Mouse (Mus musculus) limb, embryonic 15.5 days (tissue): Measurements from ENCODE around the gene Ncoa7. TPM values are rescaled to one million over a fixed set of nuclear protein-coding genes. Genes with fewer than 3 reads are reported as not detected.

Experiments
- ATAC-seq: fragments of 200-750 bp; cut with Nextera tagmentation; 2 replicates; pipeline ENCODE4 v1.8.0; 2017; ENCODE audit warnings: low read depth, moderate TSS enrichment; ENCODE audit not compliant: insufficient number of reproducible peaks, low FRiP score, low TSS enrichment
- H3K27ac ChIP-seq: fragments of 300-500 bp; sonication (generic); 2 replicates; pipeline ENCODE4 v1.5.1; 2015; ENCODE audit warnings: moderate library complexity, mild to moderate bottlenecking, inconsistent platforms
- H3K27me3 ChIP-seq: fragments of 300-500 bp; sonication (generic); 2 replicates; pipeline ENCODE4 v1.6.1; 2015; ENCODE audit warnings: inconsistent platforms
- H3K36me3 ChIP-seq: fragments of 300-500 bp; sonication (generic); 2 replicates; pipeline ENCODE4 v1.6.1; 2015; ENCODE audit warnings: inconsistent platforms
- H3K4me1 ChIP-seq: fragments of 300-500 bp; sonication (generic); 2 replicates; pipeline ENCODE4 v1.6.1; 2015; ENCODE audit warnings: inconsistent platforms
- H3K4me2 ChIP-seq: fragments of 300-500 bp; sonication (generic); 2 replicates; pipeline ENCODE4 v1.6.1; 2015; ENCODE audit warnings: mild to moderate bottlenecking, inconsistent platforms
- H3K4me3 ChIP-seq: fragments of 300-500 bp; sonication (generic); 2 replicates; pipeline ENCODE4 v1.5.1; 2015; ENCODE audit warnings: mild to moderate bottlenecking, inconsistent platforms
- H3K9ac ChIP-seq: fragments of 300-500 bp; sonication (generic); 2 replicates; pipeline ENCODE4 v1.6.1; 2015; ENCODE audit warnings: inconsistent platforms
- H3K9me3 ChIP-seq: fragments of 300-500 bp; sonication (generic); 2 replicates; pipeline ENCODE4 v1.6.1; 2016; ENCODE audit warnings: inconsistent platforms
- WGBS: fragments of 180-500 bp; shearing (Covaris S2); methylation state at CpG from one replicate; pipeline ENCODE4 v1.1.7; 2015; 5-methylcytosine and 5-hydroxymethylcytosine counted together
- polyA plus RNA-seq: library from polyadenylated mRNA; unstranded; fragments of >200 nt; fragmentation: Nextera tagmentation; extraction: Ambion mirVana; gene quantifications from 2 replicates; pipeline ENCODE4 v1.2.1, GENCODE M21; 2015

Ncoa7 gene
- polyA plus RNA-seq, 1 experiment from 2014 or later = 6.9 TPM

- H3K27me3 ChIP-seq = no peaks in the 10 kb centered on the region
- ATAC-seq = no peak
- no peak overlapping the region for H3K9ac ChIP-seq
- no peaks in the 10 kb centered on the region for H3K4me1 ChIP-seq
- H3K36me3 ChIP-seq = no peaks in the 10 kb centered on the region
- no peak overlapping the region for H3K4me2 ChIP-seq
- no peak overlapping the region for H3K4me3 ChIP-seq
- H3K27ac ChIP-seq = no peak overlapping the region
- no peaks in the 10 kb centered on the region for H3K9me3 ChIP-seq
Measured at GRCm38 (mm10) chr10:30756064-30756463, 47.1 kb downstream of the Ncoa7 start.

GRCm38 (mm10) chr10:30754825-30755457, 48.2 kb downstream of the Ncoa7 start:
- Histone ChIP-seq H3K9me3 (no peaks in the 10 kb centered on the region), H3K4me1 (no peaks in the 10 kb centered on the region), H3K27me3 (no peaks in the 10 kb centered on the region), H3K27ac (no peak overlapping the region), H3K36me3 (no peaks in the 10 kb centered on the region), H3K4me2 (no peak overlapping the region), H3K4me3 (no peak overlapping the region), H3K9ac (no peak overlapping the region)
- ATAC-seq = no peak
- 88% methylated on average over 4 of the region's 4 CpGs for WGBS

GRCm38 (mm10) chr10:30754082-30754481, 49.0 kb downstream of the Ncoa7 start:
- Histone ChIP-seq H3K36me3 (no peaks in the 10 kb centered on the region), H3K9ac (no peak overlapping the region), H3K27me3 (no peaks in the 10 kb centered on the region), H3K4me1 (no peaks in the 10 kb centered on the region), H3K27ac (no peak overlapping the region), H3K9me3 (no peaks in the 10 kb centered on the region), H3K4me3 (no peak overlapping the region), H3K4me2 (no peak overlapping the region)
- 39% methylated on average over 3 of the region's 3 CpGs for WGBS
- ATAC-seq = no peak

DNA sequence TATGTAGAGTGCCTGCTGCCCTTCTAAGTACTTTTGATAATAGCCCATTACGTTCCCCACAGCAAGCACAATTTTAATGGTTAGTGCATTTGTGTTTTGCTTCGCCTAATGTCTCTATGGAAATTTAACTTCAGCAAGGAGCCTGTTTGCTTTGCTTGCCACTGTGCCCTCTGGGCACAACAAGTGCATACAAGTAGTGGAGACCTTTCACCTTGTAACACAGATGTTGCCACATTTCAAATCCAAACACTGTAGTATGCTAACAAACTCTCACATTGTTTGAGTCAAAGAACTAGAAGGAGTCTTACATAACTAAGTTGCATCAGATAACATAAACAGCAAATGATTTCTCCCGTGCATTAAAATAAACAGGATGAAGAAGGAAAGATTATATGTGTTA, 50.6 kb downstream of the Ncoa7 start:
- no peaks in the 10 kb centered on the region for H3K4me1 ChIP-seq
- no peaks in the 10 kb centered on the region for H3K27me3 ChIP-seq
- no peak overlapping the region for H3K9ac ChIP-seq
- no peak for ATAC-seq
- H3K4me2 ChIP-seq = no peak overlapping the region
- H3K27ac ChIP-seq = no peak overlapping the region
- WGBS = 74% methylated on average over 3 of the region's 3 CpGs
- H3K36me3 ChIP-seq = no peaks in the 10 kb centered on the region
- H3K9me3 ChIP-seq = no peaks in the 10 kb centered on the region
- H3K4me3 ChIP-seq = no peak overlapping the region

- WGBS = 89% methylated on average over 4 of the region's 4 CpGs
- H3K27ac ChIP-seq = no peak overlapping the region
- no peaks in the 10 kb centered on the region for H3K9me3 ChIP-seq
- no peaks in the 10 kb centered on the region for H3K27me3 ChIP-seq
- no peak overlapping the region for H3K9ac ChIP-seq
- H3K36me3 ChIP-seq = no peaks in the 10 kb centered on the region
- H3K4me3 ChIP-seq = no peak overlapping the region
- no peaks in the 10 kb centered on the region for H3K4me1 ChIP-seq
- no peak overlapping the region for H3K4me2 ChIP-seq
- ATAC-seq = no peak
Measured at GRCm38 (mm10) chr10:30751586-30751985, 51.5 kb downstream of the Ncoa7 start.

- no peak overlapping the region for H3K27ac ChIP-seq
- ATAC-seq = no peak
- no peaks in the 10 kb centered on the region for H3K4me1 ChIP-seq
- no peaks in the 10 kb centered on the region for H3K9me3 ChIP-seq
- WGBS = 89% methylated on average over 4 of the region's 4 CpGs
- H3K27me3 ChIP-seq = no peaks in the 10 kb centered on the region
- no peak overlapping the region for H3K4me2 ChIP-seq
- no peaks in the 10 kb centered on the region for H3K36me3 ChIP-seq
- no peak overlapping the region for H3K4me3 ChIP-seq
- no peak overlapping the region for H3K9ac ChIP-seq
Measured at GRCm38 (mm10) chr10:30749807-30750206, 53.3 kb downstream of the Ncoa7 start.

DNA sequence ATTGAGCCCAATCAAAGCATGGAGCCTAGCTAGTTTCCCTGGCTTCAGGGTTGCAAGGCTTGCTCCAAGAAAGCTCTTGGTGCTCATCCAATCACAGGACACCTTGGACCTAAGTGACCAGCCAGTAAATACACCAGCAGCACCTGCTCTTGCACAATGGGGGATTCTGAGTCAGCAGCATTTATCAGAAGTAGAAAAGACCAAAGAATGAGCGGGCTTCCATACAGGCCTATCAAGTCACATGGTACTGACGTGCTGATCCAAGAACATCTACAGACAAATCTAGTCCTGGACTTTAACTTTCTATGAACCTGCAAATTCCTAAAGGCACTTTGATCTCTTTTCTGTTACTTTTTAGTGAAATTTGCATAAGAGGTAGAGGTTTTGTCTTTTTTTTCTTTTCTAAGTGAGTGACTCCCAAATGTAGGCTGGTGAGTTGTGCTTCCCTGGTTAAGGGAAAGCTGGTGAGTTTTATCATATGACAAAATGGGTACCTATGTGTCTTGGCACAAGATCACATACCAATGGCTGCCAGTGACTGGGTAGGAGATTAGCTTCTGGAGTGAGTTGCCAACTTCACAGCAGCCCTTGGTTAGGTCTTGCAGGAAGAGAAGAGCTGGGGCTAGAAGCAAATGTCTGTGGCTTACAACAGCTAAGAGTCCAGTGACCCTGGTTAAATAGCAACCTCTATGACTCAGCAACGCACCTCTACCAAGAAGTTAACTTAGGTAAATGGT, 57.7 kb downstream of the Ncoa7 start:
- no peaks in the 10 kb centered on the region for H3K27me3 ChIP-seq
- no peak for ATAC-seq
- no peak overlapping the region for H3K9ac ChIP-seq
- WGBS = 85% methylated on average over 3 of the region's 3 CpGs
- H3K36me3 ChIP-seq = no peaks in the 10 kb centered on the region
- no peak overlapping the region for H3K27ac ChIP-seq
- H3K4me1 ChIP-seq = no peaks in the 10 kb centered on the region
- no peaks in the 10 kb centered on the region for H3K9me3 ChIP-seq
- H3K4me3 ChIP-seq = no peak overlapping the region
- H3K4me2 ChIP-seq = no peak overlapping the region

GRCm38 (mm10) chr10:30743275-30743674, 59.9 kb downstream of the Ncoa7 start:
- Histone ChIP-seq H3K4me2 (no peak overlapping the region), H3K4me3 (no peak overlapping the region), H3K27ac (no peak overlapping the region), H3K27me3 (no peaks in the 10 kb centered on the region), H3K9ac (no peak overlapping the region), H3K4me1 (no peaks in the 10 kb centered on the region), H3K36me3 (no peaks in the 10 kb centered on the region), H3K9me3 (no peaks in the 10 kb centered on the region)
- no peak for ATAC-seq

GRCm38 (mm10) chr10:30738403-30738802, 64.7 kb downstream of the Ncoa7 start:
- Histone ChIP-seq H3K4me3 (no peak overlapping the region), H3K36me3 (no peaks in the 10 kb centered on the region), H3K27ac (no peak overlapping the region), H3K4me1 (no peaks in the 10 kb centered on the region), H3K9me3 (no peaks in the 10 kb centered on the region), H3K27me3 (no peaks in the 10 kb centered on the region), H3K9ac (no peak overlapping the region), H3K4me2 (no peak overlapping the region)
- ATAC-seq = no peak
- 90% methylated on average over 3 of the region's 3 CpGs for WGBS

DNA sequence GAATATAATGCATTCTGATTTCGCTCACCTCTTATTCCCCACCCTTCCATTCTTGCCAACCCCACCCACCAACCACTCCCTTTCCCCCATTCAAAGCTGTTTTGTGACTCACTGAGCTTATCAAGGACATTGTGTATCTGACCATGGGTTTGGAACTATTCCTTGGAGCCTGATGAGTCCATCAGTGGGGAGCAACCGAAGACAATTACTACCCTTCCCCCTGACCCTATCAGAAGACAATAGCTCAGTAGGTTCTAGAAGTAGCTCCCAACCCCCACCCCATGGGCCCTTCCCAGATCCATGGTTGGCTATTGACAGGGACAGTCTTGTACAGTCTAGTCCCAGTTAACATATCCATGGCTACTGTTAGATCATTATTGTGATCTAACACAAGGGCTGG, 65.8 kb downstream of the Ncoa7 start:
- H3K9ac ChIP-seq = no peak overlapping the region
- ATAC-seq = no peak
- no peaks in the 10 kb centered on the region for H3K4me1 ChIP-seq
- no peaks in the 10 kb centered on the region for H3K36me3 ChIP-seq
- 95% methylated on average over 2 of the region's 2 CpGs for WGBS
- H3K9me3 ChIP-seq = no peaks in the 10 kb centered on the region
- H3K27me3 ChIP-seq = no peaks in the 10 kb centered on the region
- no peak overlapping the region for H3K27ac ChIP-seq
- H3K4me3 ChIP-seq = no peak overlapping the region
- no peak overlapping the region for H3K4me2 ChIP-seq

DNA sequence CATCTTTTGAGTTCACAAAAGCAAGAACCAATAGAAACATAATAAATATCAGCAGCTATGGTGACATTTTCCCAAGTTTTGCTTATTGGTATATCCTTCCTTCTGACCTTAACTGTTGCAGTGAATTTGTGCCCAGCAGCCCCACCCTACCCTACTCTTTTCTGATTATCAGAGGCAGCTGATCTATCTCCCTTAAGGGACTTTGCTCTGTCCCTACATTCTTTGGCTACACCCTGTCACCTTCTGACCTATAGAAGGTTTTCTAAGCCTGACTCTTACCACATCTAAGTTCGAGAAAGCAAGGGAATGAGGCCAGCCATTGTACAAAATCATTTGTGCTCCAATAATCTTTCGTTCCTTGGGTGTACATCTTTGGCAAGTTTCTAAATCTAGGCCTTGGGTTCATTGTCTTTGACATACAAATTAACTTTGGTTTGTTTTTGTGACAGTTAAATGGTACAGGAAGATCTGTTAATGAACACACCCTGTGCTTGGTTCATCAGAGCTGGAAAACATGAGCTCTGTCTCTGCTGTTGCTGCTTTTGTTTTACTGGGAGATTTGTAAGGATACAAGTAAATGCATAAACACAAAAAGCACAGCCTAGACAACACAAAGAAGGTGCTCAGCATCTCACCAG, 69.9 kb downstream of the Ncoa7 start:
- ATAC-seq = no peak
- no peaks in the 10 kb centered on the region for H3K27me3 ChIP-seq
- no peaks in the 10 kb centered on the region for H3K9me3 ChIP-seq
- WGBS = 89% methylated on average over 2 of the region's 2 CpGs
- no peaks in the 10 kb centered on the region for H3K36me3 ChIP-seq
- no peak overlapping the region for H3K4me3 ChIP-seq
- H3K27ac ChIP-seq = no peak overlapping the region
- H3K9ac ChIP-seq = no peak overlapping the region
- no peaks in the 10 kb centered on the region for H3K4me1 ChIP-seq
- H3K4me2 ChIP-seq = no peak overlapping the region

DNA sequence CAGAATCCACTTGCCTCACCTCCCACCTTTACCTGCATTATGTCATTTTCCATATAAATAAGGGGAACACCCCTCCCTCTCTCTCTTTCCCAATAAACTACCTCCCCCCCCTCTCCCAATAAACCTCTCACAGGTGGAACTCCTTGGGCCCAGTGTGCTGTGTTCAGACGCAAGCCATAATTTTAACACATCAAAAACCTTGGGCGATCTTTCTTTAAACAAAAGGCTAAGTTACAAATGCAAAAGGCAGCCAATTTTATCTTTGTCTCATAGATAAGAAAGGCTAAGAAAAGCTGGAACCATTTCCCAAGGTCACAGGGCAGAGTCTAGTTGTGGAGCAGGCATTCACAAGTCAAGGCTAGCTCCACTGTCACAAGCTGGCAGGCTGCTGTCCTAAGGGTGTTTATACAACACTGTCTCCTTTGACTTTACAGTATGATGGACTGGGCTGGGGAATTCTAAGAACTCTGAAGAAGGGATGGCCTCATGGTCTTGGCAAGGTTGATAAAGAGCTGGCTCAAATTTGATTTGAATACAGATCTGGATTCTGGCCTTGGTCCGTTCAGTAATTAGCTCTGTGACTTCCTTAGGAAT, 71.7 kb downstream of the Ncoa7 start:
- Histone ChIP-seq H3K27me3 (no peaks in the 10 kb centered on the region), H3K9ac (no peak overlapping the region), H3K9me3 (no peaks in the 10 kb centered on the region), H3K4me3 (no peak overlapping the region), H3K27ac (no peak overlapping the region), H3K4me2 (no peak overlapping the region), H3K4me1 (no peaks in the 10 kb centered on the region), H3K36me3 (no peaks in the 10 kb centered on the region)
- no peak for ATAC-seq
- 75% methylated on average over 3 of the region's 3 CpGs for WGBS
